Mouse (Mus musculus) cerebellum, postnatal 10 days (tissue): ENCODE measurements around the gene Ppa1.
A peak's percentile ranks its signal among the peaks of the same experiment; 100 is the strongest.
"Not testable (repeated sequence)": the region's sequence is repeated elsewhere in the genome, so short reads cannot be mapped to it uniquely, and the experiment has no call there.

ENCODE experiments used
- DNase-seq, 2 experiments: peaks; one replicate each; pipeline ENCODE4 v3.0.0; 2021; ENCODE audit warnings: mixed read lengths in 2 of 2

The Ppa1 gene

DNA sequence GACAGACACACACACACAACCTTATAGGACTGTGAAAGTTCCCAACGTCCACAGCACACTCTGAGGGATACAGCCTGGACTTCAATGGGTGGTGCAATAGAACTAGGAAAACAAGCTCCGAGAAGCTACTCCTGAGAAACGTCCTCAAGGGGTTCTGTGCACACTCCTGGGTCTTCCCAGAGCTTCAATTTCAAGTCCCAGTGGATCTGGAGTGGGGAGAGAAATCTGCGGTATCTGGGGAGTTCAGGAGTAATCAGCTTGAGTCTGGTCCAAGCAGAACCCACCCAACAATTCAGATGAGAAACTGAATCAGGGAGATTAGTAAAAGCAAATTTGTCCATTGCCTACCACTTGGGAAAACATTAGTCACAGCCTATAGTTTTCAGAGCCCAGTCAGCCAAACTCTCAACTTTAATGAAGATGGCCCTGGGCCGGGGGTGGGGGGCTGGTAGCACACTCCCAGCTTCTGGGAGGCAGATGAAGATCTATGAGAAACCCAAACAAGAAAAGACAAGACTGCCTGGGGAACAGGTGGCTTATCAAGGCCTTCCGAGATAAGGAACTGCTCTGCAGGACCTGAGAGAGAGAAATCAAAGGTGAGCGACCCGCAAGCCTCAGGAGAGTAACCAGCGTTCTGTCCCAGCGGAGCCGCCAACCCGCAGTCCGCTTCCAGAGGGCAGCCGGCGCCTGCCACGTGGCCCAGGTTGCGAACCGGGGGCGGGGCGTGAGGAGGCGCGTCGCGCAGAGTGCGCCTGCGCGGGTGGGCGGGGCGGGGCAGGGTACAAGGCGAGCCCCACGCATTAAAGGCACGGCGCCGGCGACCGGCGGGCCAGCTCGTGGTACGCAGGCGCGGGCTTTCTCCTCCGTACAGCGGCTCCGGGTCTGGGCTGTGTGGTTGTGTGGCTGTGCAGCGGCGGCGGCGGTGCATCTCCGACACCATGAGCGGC lies at the start of gene Ppa1:
Gene Ppa1, plus strand, starts transcription at position 763 of the 947 bp plus-strand sequence.
- peak; percentile 94 to 96 for DNase-seq

GRCm38 (mm10) chr10:61599556-61600114 lies 48.7 kb upstream of the Ppa1 start:
- DNase-seq: no peak

DNA sequence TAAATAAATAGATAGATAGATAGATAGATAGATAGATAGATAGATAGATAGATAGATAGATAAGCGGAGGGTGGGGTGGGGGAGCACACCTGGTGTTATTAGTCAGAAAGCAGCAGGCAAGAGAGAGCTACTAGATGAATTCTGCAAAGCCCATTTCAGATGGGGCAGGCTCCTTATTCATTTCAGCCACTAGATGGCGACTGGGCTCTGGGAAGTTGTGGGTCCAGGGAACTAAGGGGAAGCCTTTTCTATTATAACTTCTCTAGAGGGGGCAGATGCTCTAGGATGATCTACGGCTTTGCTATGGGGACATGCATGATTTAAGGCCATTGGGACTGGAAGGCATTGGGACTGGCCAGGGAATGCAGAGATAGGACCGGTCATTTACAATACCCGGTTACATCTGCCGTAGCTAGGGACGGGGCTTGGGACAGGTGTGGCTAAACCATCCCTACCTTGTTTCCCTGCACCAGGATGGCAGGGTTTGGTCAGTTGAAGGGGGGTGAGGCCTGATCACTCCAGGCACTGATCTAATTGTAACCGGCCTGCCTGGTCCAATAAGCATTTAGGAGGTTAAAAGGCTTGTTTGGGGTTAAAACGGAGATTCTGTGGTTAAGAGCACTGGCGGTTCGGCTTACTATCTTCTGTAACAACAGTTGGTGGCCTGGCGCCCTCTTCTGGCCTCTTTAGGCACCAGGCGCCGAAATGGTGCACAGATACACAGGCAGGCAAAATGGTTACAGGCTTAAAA lies 45.9 kb upstream of the Ppa1 start:
- peak; percentile 87 to 90 for DNase-seq

DNA sequence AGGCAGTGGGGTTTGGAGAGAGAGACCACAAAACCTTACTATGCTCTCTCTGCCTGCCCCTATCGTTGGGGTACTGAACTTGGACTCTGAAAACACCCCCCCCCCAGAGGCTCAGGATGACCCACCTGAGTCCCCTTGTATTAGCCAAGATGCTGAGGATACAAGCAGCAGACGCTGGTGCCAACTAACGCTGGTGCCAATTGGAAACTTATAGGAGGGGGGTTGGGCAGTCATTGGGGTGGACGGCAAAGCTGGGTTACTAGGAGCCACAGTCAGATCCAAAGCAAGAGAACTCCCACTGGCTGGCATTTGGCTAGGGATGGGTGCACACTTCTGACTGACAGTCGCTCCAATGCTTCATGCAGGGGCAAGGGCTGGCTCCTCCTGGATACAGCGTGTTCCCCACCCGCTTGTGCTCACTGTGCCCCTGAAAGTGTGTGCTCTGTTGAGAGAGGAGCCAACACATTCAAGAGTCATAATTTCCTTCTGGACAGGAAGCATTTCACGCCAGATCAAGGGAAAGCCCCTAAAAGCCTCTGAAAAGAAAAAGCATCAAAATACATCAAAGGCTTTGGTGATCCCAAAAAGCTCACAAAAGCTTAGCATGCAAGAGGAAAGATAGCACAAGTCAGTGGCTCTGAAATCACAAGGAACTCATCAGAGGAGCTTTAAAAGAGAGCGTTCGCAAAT lies 43.8 kb upstream of the Ppa1 start:
- DNase-seq: peak; percentile 68 to 71

GRCm38 (mm10) chr10:61605381-61605780 lies 43.0 kb upstream of the Ppa1 start:
- not testable (repeated sequence) for DNase-seq

DNA sequence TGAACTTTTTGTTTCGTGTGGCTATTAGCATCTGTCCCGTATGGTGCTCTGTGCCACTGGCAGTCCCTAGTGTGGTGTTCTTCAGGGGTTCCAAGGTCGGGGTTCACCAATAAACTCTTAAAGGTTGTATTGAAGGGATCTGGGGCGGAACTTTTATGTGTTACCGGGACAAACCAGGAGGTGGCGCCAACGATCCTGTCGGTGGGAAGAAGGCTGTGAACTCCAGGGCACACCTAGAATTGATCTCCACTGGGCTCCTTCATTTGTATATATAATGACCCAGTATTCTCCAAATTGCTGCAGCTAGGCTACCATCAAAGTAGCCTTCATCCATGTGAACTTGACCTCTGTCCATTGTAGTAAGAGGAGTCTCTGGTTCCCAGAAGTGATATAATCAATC lies 42.5 kb upstream of the Ppa1 start:
- DNase-seq: peak; percentile 78 to 84

GRCm38 (mm10) chr10:61608233-61608632 lies 40.1 kb upstream of the Ppa1 start:
- DNase-seq: no peak

- no peak for DNase-seq
These were observed 37.6 kb upstream of the Ppa1 start for GRCm38 (mm10) chr10:61610650-61611235.

DNA sequence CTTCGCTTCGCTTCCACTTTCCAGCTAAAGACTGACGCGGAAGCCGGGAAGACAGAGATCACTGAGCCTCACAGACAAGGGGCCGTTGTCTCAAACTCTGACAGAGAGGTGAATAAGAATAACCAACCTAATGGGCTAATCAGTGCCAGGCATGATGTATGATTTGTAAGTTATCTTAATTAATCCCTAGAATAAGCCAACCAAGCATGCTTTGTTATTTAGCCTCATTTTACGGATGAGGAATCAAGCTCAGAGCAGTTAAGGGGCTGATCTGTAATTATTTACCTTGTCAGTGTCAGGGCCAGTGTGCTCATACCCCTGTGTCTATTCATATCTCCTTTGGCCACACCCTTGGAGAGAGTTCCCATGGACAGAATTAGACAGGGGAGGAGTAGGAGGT lies 34.0 kb upstream of the Ppa1 start:
- DNase-seq: no peak

GRCm38 (mm10) chr10:61618528-61618927 lies 29.8 kb upstream of the Ppa1 start:
- DNase-seq: no peak

- DNase-seq: no peak
These were observed 26.7 kb upstream of the Ppa1 start for GRCm38 (mm10) chr10:61621681-61622080.

GRCm38 (mm10) chr10:61623874-61624273 lies 24.5 kb upstream of the Ppa1 start:
- DNase-seq: not testable (repeated sequence)

DNA sequence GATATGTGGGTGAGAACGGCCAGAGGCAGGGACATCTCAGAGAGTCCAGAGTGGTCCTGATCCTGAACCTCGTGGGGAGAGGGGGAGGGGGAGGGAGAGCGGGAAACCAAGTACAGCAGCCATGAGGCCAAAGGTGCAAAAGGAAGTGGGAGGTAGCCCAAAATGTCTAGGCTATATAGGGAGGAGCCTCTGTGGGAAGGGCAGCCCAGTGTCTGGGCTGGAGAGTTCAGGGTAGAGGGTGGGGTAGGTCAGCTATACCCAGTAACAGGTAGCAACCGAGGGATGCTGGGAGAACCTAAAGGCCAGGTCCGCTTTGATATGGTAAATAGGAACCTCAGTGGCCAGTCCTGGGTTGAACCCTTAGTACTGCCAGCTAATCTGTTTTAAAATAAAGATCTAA lies 23.6 kb upstream of the Ppa1 start:
- no peak for DNase-seq

DNA sequence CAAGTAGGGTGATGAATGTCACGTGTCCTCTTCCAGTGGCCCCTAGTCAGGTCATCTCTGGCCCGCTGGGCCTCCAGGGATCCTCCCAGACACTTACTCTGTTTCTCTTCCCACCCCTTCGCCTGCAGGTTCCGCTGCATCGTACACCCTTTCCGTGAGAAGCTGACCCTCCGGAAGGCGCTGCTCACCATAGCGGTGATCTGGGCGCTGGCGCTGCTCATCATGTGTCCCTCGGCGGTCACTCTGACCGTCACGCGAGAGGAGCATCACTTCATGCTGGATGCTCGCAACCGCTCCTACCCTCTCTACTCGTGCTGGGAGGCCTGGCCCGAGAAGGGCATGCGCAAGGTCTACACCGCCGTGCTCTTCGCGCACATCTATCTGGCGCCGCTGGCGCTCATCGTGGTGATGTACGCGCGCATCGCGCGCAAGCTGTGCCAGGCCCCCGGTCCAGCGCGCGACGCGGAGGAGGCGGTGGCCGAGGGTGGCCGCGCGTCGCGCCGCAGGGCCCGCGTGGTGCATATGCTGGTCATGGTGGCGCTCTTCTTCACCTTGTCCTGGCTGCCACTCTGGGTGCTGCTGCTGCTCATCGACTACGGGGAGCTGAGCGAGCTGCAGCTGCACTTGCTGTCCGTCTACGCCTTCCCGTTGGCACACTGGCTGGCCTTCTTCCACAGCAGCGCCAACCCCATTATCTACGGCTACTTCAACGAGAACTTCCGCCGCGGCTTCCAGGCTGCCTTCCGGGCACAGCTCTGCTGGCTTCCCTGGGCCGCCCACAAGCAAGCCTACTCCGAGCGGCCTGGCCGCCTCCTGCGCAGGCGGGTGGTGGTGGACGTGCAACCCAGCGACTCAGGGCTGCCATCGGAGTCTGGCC lies 22.7 kb upstream of the Ppa1 start:
- peak; percentile 46 to 65 for DNase-seq

DNA sequence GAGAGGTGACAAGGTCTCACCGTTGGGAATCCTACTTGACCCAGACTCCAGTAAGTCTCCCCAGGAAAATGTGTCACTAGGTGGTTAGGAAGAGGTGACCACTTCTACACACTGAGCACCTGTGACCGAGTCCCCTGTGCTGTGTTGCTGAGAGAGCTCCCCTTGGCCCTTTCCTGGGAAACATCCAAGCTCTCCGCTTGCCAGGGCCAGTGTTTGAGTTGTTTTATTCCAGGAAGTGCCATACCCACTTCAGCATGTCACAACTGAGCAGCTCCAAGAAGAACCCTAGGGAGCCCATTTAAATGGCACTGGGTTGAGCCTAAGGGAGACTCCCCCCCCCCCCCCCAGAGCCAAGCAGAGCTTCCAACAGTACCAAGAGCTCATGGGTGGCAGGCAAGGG lies 21.8 kb upstream of the Ppa1 start:
- peak in 1 of 2 experiments; percentile 38 for DNase-seq

GRCm38 (mm10) chr10:61627195-61627937 lies 21.0 kb upstream of the Ppa1 start:
- DNase-seq: peak; percentile 37 to 52

- DNase-seq: no peak
These were observed 20.5 kb upstream of the Ppa1 start for GRCm38 (mm10) chr10:61627938-61628250.

DNA sequence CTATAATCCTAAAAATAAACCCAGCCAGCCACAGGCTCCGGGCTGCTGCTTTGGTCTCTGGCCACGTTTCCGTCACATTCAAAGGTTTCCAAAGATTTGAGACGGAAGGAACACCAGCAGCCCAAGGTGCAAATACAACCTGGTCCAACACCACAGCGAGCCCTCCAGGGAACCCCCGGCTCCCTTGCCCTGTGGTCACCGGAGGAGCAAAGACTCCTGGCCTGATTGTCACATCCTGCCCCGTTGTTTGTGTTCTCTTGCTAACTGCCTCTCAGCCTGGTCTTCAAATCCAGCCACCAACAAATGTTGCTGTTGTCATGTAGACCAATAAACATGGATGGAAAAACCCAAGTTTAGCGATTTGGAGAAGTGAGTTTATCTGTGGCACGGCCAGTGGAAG lies 15.9 kb upstream of the Ppa1 start:
- DNase-seq: no peak

DNA sequence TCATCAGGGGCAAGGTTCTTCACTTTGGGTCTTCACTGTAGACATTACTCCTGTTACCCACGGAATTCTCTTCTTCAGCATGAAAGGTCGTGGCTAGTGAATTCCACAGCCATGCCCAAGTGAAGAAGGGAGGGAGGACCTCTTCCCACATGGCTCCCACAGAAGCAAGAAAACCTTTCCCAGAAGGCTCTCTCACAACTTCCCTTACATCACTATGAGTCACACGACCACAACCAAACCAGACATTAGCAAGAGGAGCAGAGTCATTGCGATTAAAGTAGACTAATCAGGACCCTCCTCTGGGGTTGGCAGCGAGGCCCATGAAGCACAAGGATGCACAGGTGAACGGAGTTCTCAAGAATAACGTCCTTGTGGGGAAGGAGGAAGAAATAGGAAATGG lies 11.3 kb upstream of the Ppa1 start:
- no peak for DNase-seq

- no peak for DNase-seq
These were observed 8.0 kb upstream of the Ppa1 start for GRCm38 (mm10) chr10:61640363-61640762.

DNA sequence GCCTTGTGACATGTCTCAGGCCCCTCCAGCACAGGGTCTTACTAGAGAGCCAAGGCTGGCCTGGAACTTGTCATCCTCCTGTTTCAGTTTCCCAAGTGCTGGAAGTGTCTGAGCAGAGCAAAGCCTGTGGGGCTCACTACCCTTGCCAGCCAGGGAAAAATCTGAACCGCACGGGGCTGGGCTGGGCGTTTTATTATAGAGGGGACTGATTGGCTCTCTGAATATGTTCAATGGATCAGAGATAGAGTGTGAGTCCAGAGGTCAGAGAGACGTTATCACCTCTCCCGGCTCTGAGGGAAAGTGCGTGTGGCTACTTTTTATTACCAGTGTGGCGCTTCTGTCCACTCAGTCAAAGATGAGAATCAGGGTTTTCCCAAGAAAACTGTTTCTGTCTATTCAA lies 1.8 kb upstream of the Ppa1 start:
- DNase-seq: no peak
